Mouse (Mus musculus) cerebellum, postnatal 25 days (tissue): Measurements from ENCODE around the gene Cubn.

ENCODE experiments used
- DNase-seq, 2 experiments: peaks; one replicate each; pipeline ENCODE4 v3.0.0; 2021; ENCODE audit warnings: mixed read lengths in 2 of 2

Gene Cubn

DNA sequence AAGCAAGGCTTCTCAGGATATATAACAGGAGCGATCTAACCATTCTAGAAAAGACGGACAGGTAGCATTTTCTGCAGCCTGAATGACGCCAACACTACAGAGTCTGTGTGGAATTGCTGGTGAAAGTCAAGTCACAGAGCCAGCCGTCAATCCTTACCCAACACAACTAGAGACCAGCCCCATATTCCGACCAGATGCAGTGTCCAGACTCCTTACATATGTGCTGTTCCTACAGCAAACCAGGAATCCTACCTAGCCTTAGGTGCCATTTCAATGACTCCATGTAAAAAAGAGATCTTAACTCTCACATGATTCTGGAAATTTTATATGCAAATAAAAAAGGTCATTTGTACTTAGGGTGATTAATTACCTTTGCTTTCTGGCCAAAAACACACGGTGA lies 259.3 kb downstream of the Cubn start:
- no peak for DNase-seq

- DNase-seq, result no peak
Observed at GRCm38 (mm10) chr2:13229686-13230085, 261.9 kb downstream of the Cubn start.
